Mouse (Mus musculus) hindbrain, embryonic 14.5 days (tissue): ENCODE measurements at regions not wholly inside any gene's neighbourhood (a gene's known extent, or its start where the extent isn't known, plus 50 kb on each side); places are given as distances from the start of the nearest gene placed in this dataset.

Source experiments
- ATAC-seq: fragments of 200-750 bp; cut with Nextera tagmentation; 2 replicates; pipeline ENCODE4 v1.8.0; 2017; ENCODE audit warnings: moderate number of reproducible peaks, mild to moderate bottlenecking, moderate TSS enrichment, moderate library complexity; ENCODE audit not compliant: low FRiP score
- DNase-seq: peaks from one replicate; pipeline ENCODE4 v3.0.0-alpha.2; 2015; ENCODE audit warnings: low spot score
- H3K27ac ChIP-seq: fragments of 300-500 bp; sonication (generic); 2 replicates; pipeline ENCODE4 v1.5.1; 2014; ENCODE audit warnings: mild to moderate bottlenecking, moderate library complexity
- H3K27me3 ChIP-seq: fragments of 300-500 bp; sonication (generic); 2 replicates; pipeline ENCODE4 v1.6.1; 2014; ENCODE audit warnings: mild to moderate bottlenecking, low read length, mixed read lengths; ENCODE audit not compliant: control insufficient read depth, insufficient read depth
- H3K36me3 ChIP-seq: fragments of 300-500 bp; sonication (generic); replicated peaks from 2 replicates; pipeline ENCODE4 v1.6.1; 2014; ENCODE audit not compliant: control insufficient read depth, insufficient read depth
- H3K4me1 ChIP-seq: fragments of 300-500 bp; sonication (generic); replicated peaks from 2 replicates; pipeline ENCODE4 v1.6.1; 2014; ENCODE audit warnings: antibody characterized with exemption, low read length, mixed read lengths; ENCODE audit not compliant: control insufficient read depth, insufficient read depth
- H3K4me2 ChIP-seq: fragments of 300-500 bp; sonication (generic); replicated peaks from 2 replicates; pipeline ENCODE4 v1.6.1; 2014; ENCODE audit warnings: mild to moderate bottlenecking, moderate library complexity
- H3K4me3 ChIP-seq: fragments of 300-500 bp; sonication (generic); replicated peaks from 2 replicates; pipeline ENCODE4 v1.5.1; 2014; ENCODE audit warnings: mild to moderate bottlenecking, low read length
- H3K9ac ChIP-seq: fragments of 300-500 bp; sonication (generic); 2 replicates; pipeline ENCODE4 v1.6.1; 2014
- H3K9me3 ChIP-seq: fragments of 300-500 bp; sonication (generic); 2 replicates; pipeline ENCODE4 v1.6.1; 2016; ENCODE audit warnings: low read length; ENCODE audit not compliant: control insufficient read depth
- WGBS: fragments of 180-500 bp; shearing (Covaris S2); extraction: QIAGEN DNeasy Blood & Tissue Kit; methylation state at CpG from one replicate; pipeline ENCODE4 v1.1.7; 2014; 5-methylcytosine and 5-hydroxymethylcytosine counted together

- no peak for ATAC-seq
- Histone ChIP-seq H3K27me3 (no peaks in the 10 kb centered on the region), H3K36me3 (no peaks in the 10 kb centered on the region), H3K27ac (peak overlapping the region; percentile 43; the same call in 1 of the 2 replicates), H3K4me1 (peaks cover 16% of the 10 kb centered on the region), H3K4me3 (no peak overlapping the region), H3K9me3 (no peaks in the 10 kb centered on the region), H3K9ac (no peak overlapping the region), H3K4me2 (no peak overlapping the region)
- WGBS: 53% methylated on average over 7 of the region's 7 CpGs
- no peak for DNase-seq
Observed at GRCm38 (mm10) chr2:92525628-92526027, 65.3 kb upstream of the Slc35c1 start.

GRCm38 (mm10) chr2:92525062-92525623, 64.8 kb upstream of the Slc35c1 start:
- H3K36me3 ChIP-seq: no peaks in the 10 kb centered on the region
- no peak for ATAC-seq
- H3K4me3 ChIP-seq: no peak overlapping the region
- no peaks in the 10 kb centered on the region for H3K9me3 ChIP-seq
- H3K27me3 ChIP-seq: no peaks in the 10 kb centered on the region
- no peak for DNase-seq
- no peak overlapping the region for H3K4me2 ChIP-seq
- 76% methylated on average over 10 of the region's 10 CpGs for WGBS
- no peak overlapping the region for H3K27ac ChIP-seq
- H3K9ac ChIP-seq: no peak overlapping the region
- peaks cover 16% of the 10 kb centered on the region for H3K4me1 ChIP-seq

- no peaks in the 10 kb centered on the region for H3K36me3 ChIP-seq
- H3K4me3 ChIP-seq: no peak overlapping the region
- H3K27ac ChIP-seq: no peak overlapping the region
- no peak overlapping the region for H3K9ac ChIP-seq
- WGBS: 86% methylated on average over 9 of the region's 9 CpGs
- H3K27me3 ChIP-seq: no peaks in the 10 kb centered on the region
- DNase-seq (no peak), ATAC-seq (no peak)
- H3K9me3 ChIP-seq: no peaks in the 10 kb centered on the region
- peaks cover 16% of the 10 kb centered on the region for H3K4me1 ChIP-seq
- no peak overlapping the region for H3K4me2 ChIP-seq
Observed at GRCm38 (mm10) chr2:92524346-92524905, 64.1 kb upstream of the Slc35c1 start.

GRCm38 (mm10) chr2:92523321-92523895, 63.1 kb upstream of the Slc35c1 start:
- no peaks in the 10 kb centered on the region for H3K9me3 ChIP-seq
- H3K4me2 ChIP-seq: no peak overlapping the region
- H3K27me3 ChIP-seq: no peaks in the 10 kb centered on the region
- H3K9ac ChIP-seq: no peak overlapping the region
- no peak overlapping the region for H3K27ac ChIP-seq
- DNase-seq (no peak), ATAC-seq (no peak)
- WGBS: 88% methylated on average over 13 of the region's 13 CpGs
- no peaks in the 10 kb centered on the region for H3K36me3 ChIP-seq
- H3K4me1 ChIP-seq: peaks cover 9% of the 10 kb centered on the region
- no peak overlapping the region for H3K4me3 ChIP-seq

- Histone ChIP-seq H3K36me3 (no peaks in the 10 kb centered on the region), H3K9ac (no peak overlapping the region), H3K4me3 (no peak overlapping the region), H3K4me1 (peaks cover 9% of the 10 kb centered on the region), H3K27ac (no peak overlapping the region), H3K9me3 (no peaks in the 10 kb centered on the region), H3K27me3 (no peaks in the 10 kb centered on the region), H3K4me2 (no peak overlapping the region)
- DNase-seq: no peak
- 88% methylated on average over 8 of the region's 8 CpGs for WGBS
- no peak for ATAC-seq
Observed at GRCm38 (mm10) chr2:92521527-92521926, 61.2 kb upstream of the Slc35c1 start.

GRCm38 (mm10) chr2:92519396-92519795, 59.1 kb upstream of the Slc35c1 start:
- H3K27ac ChIP-seq: no peak overlapping the region
- 78% methylated on average over 8 of the region's 8 CpGs for WGBS
- no peaks in the 10 kb centered on the region for H3K9me3 ChIP-seq

GRCm38 (mm10) chr2:92518891-92519290, 58.6 kb upstream of the Slc35c1 start:
- WGBS: 82% methylated on average over 8 of the region's 8 CpGs
- H3K27ac ChIP-seq: no peak overlapping the region
- ATAC-seq: no peak

More at GRCm38 (mm10) chr2:92519396-92519795, 59.1 kb upstream of the Slc35c1 start:
- no peak for ATAC-seq
- H3K4me2 ChIP-seq: no peak overlapping the region
- no peaks in the 10 kb centered on the region for H3K4me1 ChIP-seq
- H3K4me3 ChIP-seq: no peak overlapping the region
- no peaks in the 10 kb centered on the region for H3K36me3 ChIP-seq
- H3K9ac ChIP-seq: no peak overlapping the region
- no peak for DNase-seq
- no peaks in the 10 kb centered on the region for H3K27me3 ChIP-seq

GRCm38 (mm10) chr2:92514961-92515360, 54.6 kb upstream of the Slc35c1 start:
- H3K9ac ChIP-seq: no peak overlapping the region
- ATAC-seq: no peak
- H3K36me3 ChIP-seq: no peaks in the 10 kb centered on the region
- no peaks in the 10 kb centered on the region for H3K9me3 ChIP-seq
- DNase-seq: no peak
- WGBS: 57% methylated on average over 6 of the region's 6 CpGs
- H3K27ac ChIP-seq: no peak overlapping the region
- H3K4me1 ChIP-seq: no peaks in the 10 kb centered on the region
- no peaks in the 10 kb centered on the region for H3K27me3 ChIP-seq
- no peak overlapping the region for H3K4me3 ChIP-seq
- H3K4me2 ChIP-seq: no peak overlapping the region

More at GRCm38 (mm10) chr2:92518891-92519290, 58.6 kb upstream of the Slc35c1 start:
- no peaks in the 10 kb centered on the region for H3K9me3 ChIP-seq
- DNase-seq: no peak
- H3K4me1 ChIP-seq: no peaks in the 10 kb centered on the region
- no peak overlapping the region for H3K4me2 ChIP-seq
- no peaks in the 10 kb centered on the region for H3K27me3 ChIP-seq
- no peaks in the 10 kb centered on the region for H3K36me3 ChIP-seq
- no peak overlapping the region for H3K9ac ChIP-seq
- no peak overlapping the region for H3K4me3 ChIP-seq

- no peak overlapping the region for H3K27ac ChIP-seq
- H3K9me3 ChIP-seq: no peaks in the 10 kb centered on the region
- ATAC-seq (no peak), DNase-seq (no peak)
- WGBS: 74% methylated on average over 6 of the region's 6 CpGs
- no peak overlapping the region for H3K4me3 ChIP-seq
- H3K27me3 ChIP-seq: no peaks in the 10 kb centered on the region
- no peaks in the 10 kb centered on the region for H3K4me1 ChIP-seq
- H3K4me2 ChIP-seq: no peak overlapping the region
- H3K36me3 ChIP-seq: no peaks in the 10 kb centered on the region
- H3K9ac ChIP-seq: no peak overlapping the region
Observed at GRCm38 (mm10) chr2:92511771-92512744, 51.7 kb upstream of the Slc35c1 start.
